Mouse (Mus musculus) left cerebral cortex, postnatal 14 days (tissue): ENCODE measurements around the gene Tagap. TPM values are rescaled to one million over a fixed set of nuclear protein-coding genes. Genes with fewer than 3 reads are reported as not detected.
"Not testable (repeated sequence)": the region's sequence is repeated elsewhere in the genome, so short reads cannot be mapped to it uniquely, and the experiment has no call there.

Source experiments
- DNase-seq, 2 experiments: peaks; one replicate each; pipeline ENCODE4 v3.0.0; 2021 to 2022; ENCODE audit warnings: low spot score in 2 of 2, mixed read lengths in 1 of 2
- intact Hi-C: fragments of 180-260 bp; cut with DNase I; formaldehyde crosslinking; loops from one replicate; pipeline ENCODE4 v1.15.1; 2025
- total RNA-seq, 2 experiments: library from RNA; stranded (reverse); gene quantifications; 2 replicates each; pipeline ENCODE4 v1.2.3; 2021

Gene Tagap
- total RNA-seq, 2 experiments from 2014 or later = 4.9 TPM

GRCm38 (mm10) chr17:7951333-7951732, 25.5 kb downstream of the Tagap start:
- DNase-seq, intact Hi-C loops: not testable (repeated sequence)

- DNase-seq, intact Hi-C loops: not testable (repeated sequence)
Measured at GRCm38 (mm10) chr17:7957242-7957641, 31.4 kb downstream of the Tagap start.

- DNase-seq, intact Hi-C loops: not testable (repeated sequence)
Measured at GRCm38 (mm10) chr17:7963333-7963732, 37.5 kb downstream of the Tagap start.

GRCm38 (mm10) chr17:7964398-7964797, 38.6 kb downstream of the Tagap start:
- DNase-seq, intact Hi-C loops: not testable (repeated sequence)

- intact Hi-C loops, DNase-seq: not testable (repeated sequence)
Measured at GRCm38 (mm10) chr17:7968490-7968889, 42.7 kb downstream of the Tagap start.

- intact Hi-C loops, DNase-seq: not testable (repeated sequence)
Measured at GRCm38 (mm10) chr17:7969782-7970181, 44.0 kb downstream of the Tagap start.

GRCm38 (mm10) chr17:7983484-7983883, 57.7 kb downstream of the Tagap start:
- intact Hi-C loops, DNase-seq: not testable (repeated sequence)

Other genes starting within 250 kb of the Tagap start
- 10 to 100 TPM in 1 of 2 experiments, 1 to 10 TPM in 1; 9.2 to 11.8 TPM for gene Fndc1, start 98.7 kb upstream of the Tagap start, total RNA-seq
- 10 to 100 TPM; 33.6 to 39.1 TPM for gene Rsph3a, start 19.6 kb downstream of the Tagap start, total RNA-seq
- under 1 TPM in 1 of 2 experiments, not detected in 1; 0.29 TPM for gene Gm49673, start 221.8 kb downstream of the Tagap start, total RNA-seq
- gene Rnaset2a, start 222.1 kb downstream of the Tagap start, total RNA-seq = 1 to 10 TPM; 3.4 to 6.8 TPM
- 10 to 100 TPM; 19.9 to 21.4 TPM for gene Fgfr1op, start 239.5 kb downstream of the Tagap start, total RNA-seq